Mouse (Mus musculus): ENCODE results near the gene Nrd1.
A peak's percentile ranks its signal among the peaks of the same experiment; 100 is the strongest.

- no peak for TF ChIP-seq CTCF (IDR thresholded peaks at IDR 0.05; ENCODE audit: low read depth)
- 0 out of 2 replicates have a peak, but pooled peaks have one; percentile 10 for TF ChIP-seq EP300 (IDR thresholded peaks at IDR 0.05; ENCODE audit: low read depth)
Observed at GRCm38 (mm10) chr4:108969517-108969916, 30.9 kb upstream of the Nrd1 start.
